Mouse (Mus musculus) limb, embryonic 13.5 days (tissue): Measurements from ENCODE around the gene Pigk. TPM values are rescaled to one million over a fixed set of nuclear protein-coding genes. Genes with fewer than 3 reads are reported as not detected.
A peak's percentile ranks its signal among the peaks of the same experiment; 100 is the strongest.

Experiments
- ATAC-seq: fragments of 200-750 bp; cut with Nextera tagmentation; 2 replicates; pipeline ENCODE4 v1.8.0; 2017; ENCODE audit warnings: low read depth, moderate number of reproducible peaks, moderate TSS enrichment; ENCODE audit not compliant: low FRiP score
- H3K27ac ChIP-seq: fragments of 300-500 bp; sonication (generic); 2 replicates; pipeline ENCODE4 v1.5.1; 2015; ENCODE audit warnings: inconsistent platforms, mild to moderate bottlenecking, moderate library complexity
- H3K27me3 ChIP-seq: fragments of 300-500 bp; sonication (generic); 2 replicates; pipeline ENCODE4 v1.6.1; 2015; ENCODE audit warnings: mild to moderate bottlenecking, inconsistent platforms
- H3K36me3 ChIP-seq: fragments of 300-500 bp; sonication (generic); 2 replicates; pipeline ENCODE4 v1.6.1; 2015; ENCODE audit warnings: inconsistent platforms, mild to moderate bottlenecking, moderate library complexity
- H3K4me1 ChIP-seq: fragments of 300-500 bp; sonication (generic); 2 replicates; pipeline ENCODE4 v1.6.1; 2015; ENCODE audit warnings: inconsistent platforms
- H3K4me2 ChIP-seq: fragments of 300-500 bp; sonication (generic); replicated peaks from 2 replicates; pipeline ENCODE4 v1.6.1; 2015; ENCODE audit warnings: inconsistent platforms, mild to moderate bottlenecking, moderate library complexity
- H3K4me3 ChIP-seq: fragments of 300-500 bp; sonication (generic); 2 replicates; pipeline ENCODE4 v1.5.1; 2015; ENCODE audit warnings: moderate library complexity, mild to moderate bottlenecking, inconsistent platforms
- H3K9ac ChIP-seq: fragments of 300-500 bp; sonication (generic); 2 replicates; pipeline ENCODE4 v1.6.1; 2015; ENCODE audit warnings: mild to moderate bottlenecking, inconsistent platforms
- H3K9me3 ChIP-seq: fragments of 300-500 bp; sonication (generic); 2 replicates; pipeline ENCODE4 v1.6.1; 2016; ENCODE audit warnings: inconsistent platforms
- WGBS: fragments of 180-500 bp; shearing (Covaris S2); methylation state at CpG from one replicate; pipeline ENCODE4 v1.1.7; 2015; 5-methylcytosine and 5-hydroxymethylcytosine counted together
- polyA plus RNA-seq: library from polyadenylated mRNA; unstranded; fragments of >200 nt; fragmentation: Nextera tagmentation; extraction: Ambion mirVana; gene quantifications from 2 replicates; pipeline ENCODE4 v1.2.1, GENCODE M21; 2015

The Pigk gene
- polyA plus RNA-seq = 52.9 and 53.3 TPM in 2 replicates

- H3K27me3 ChIP-seq = no peaks in the 10 kb centered on the region
- H3K27ac ChIP-seq = 0 out of 2 replicates have a peak within 1 kb of the TSS, but pooled peaks have one; percentile 29
- H3K36me3 ChIP-seq = no peaks in the 10 kb centered on the region
- under 1% methylated on average over 48 of the region's 48 CpGs for WGBS
- H3K9me3 ChIP-seq = no peaks in the 10 kb centered on the region
- peak; percentile 87 for ATAC-seq
- H3K4me1 ChIP-seq = peaks cover 9% of the 10 kb centered on the region
- peak within 1 kb of the TSS; percentile 83 for H3K9ac ChIP-seq
- peak within 1 kb of the TSS; percentile 77 for H3K4me2 ChIP-seq
- peak within 1 kb of the TSS; percentile 91 for H3K4me3 ChIP-seq
These were observed at the start of gene Pigk for GRCm38 (mm10) chr3:152713991-152714902. Pigk (plus strand) TSS chr3:152714100.

GRCm38 (mm10) chr3:152666991-152667355 is 46.9 kb upstream of the Pigk start:
- peak overlapping the region; percentile 69 for H3K9ac ChIP-seq
- no peak for ATAC-seq
- peak overlapping the region; percentile 63 for H3K4me3 ChIP-seq
- H3K27ac ChIP-seq = no peak overlapping the region
- no peaks in the 10 kb centered on the region for H3K36me3 ChIP-seq
- peak overlapping the region; percentile 98 for H3K4me2 ChIP-seq
- peaks cover 9% of the 10 kb centered on the region for H3K4me1 ChIP-seq
- H3K27me3 ChIP-seq = peaks cover 58% of the 10 kb centered on the region
- under 1% methylated on average over 16 of the region's 16 CpGs for WGBS
- H3K9me3 ChIP-seq = no peaks in the 10 kb centered on the region

GRCm38 (mm10) chr3:152667356-152668211 is 46.3 kb upstream of the Pigk start:
- peak overlapping the region; percentile 69 for H3K9ac ChIP-seq
- 0% methylated on average over 52 of the region's 82 CpGs for WGBS
- peak overlapping the region; percentile 98 for H3K4me2 ChIP-seq
- no peak overlapping the region for H3K27ac ChIP-seq
- peak overlapping the region; percentile 63 for H3K4me3 ChIP-seq
- ATAC-seq = peak; percentile 85
- no peaks in the 10 kb centered on the region for H3K36me3 ChIP-seq
- H3K9me3 ChIP-seq = no peaks in the 10 kb centered on the region
- peaks cover 9% of the 10 kb centered on the region for H3K4me1 ChIP-seq
- H3K27me3 ChIP-seq = peaks cover 58% of the 10 kb centered on the region

- no peaks in the 10 kb centered on the region for H3K9me3 ChIP-seq
- peak within 1 kb of the TSS; percentile 98 for H3K4me2 ChIP-seq
- peaks cover 58% of the 10 kb centered on the region for H3K27me3 ChIP-seq
- 7% methylated on average over 2 of the region's 5 CpGs for WGBS
- H3K36me3 ChIP-seq = no peaks in the 10 kb centered on the region
- H3K4me1 ChIP-seq = peaks cover 9% of the 10 kb centered on the region
- H3K27ac ChIP-seq = no peak within 1 kb of the TSS
- peak within 1 kb of the TSS; percentile 63 for H3K4me3 ChIP-seq
- peak within 1 kb of the TSS; percentile 69 for H3K9ac ChIP-seq
- peak; percentile 51; the same call in 1 of the 2 replicates for ATAC-seq
These were observed 45.7 kb upstream of the Pigk start, which contains the start of gene Ak5 for GRCm38 (mm10) chr3:152668239-152668638. Ak5 (minus strand) TSS chr3:152668360.

- 68% methylated on average over 2 of the region's 2 CpGs for WGBS
- peaks cover 9% of the 10 kb centered on the region for H3K4me1 ChIP-seq
- no peak overlapping the region for H3K27ac ChIP-seq
- H3K27me3 ChIP-seq = peaks cover 58% of the 10 kb centered on the region
- no peaks in the 10 kb centered on the region for H3K9me3 ChIP-seq
- H3K9ac ChIP-seq = no peak overlapping the region
- no peak for ATAC-seq
- H3K36me3 ChIP-seq = no peaks in the 10 kb centered on the region
- no peak overlapping the region for H3K4me2 ChIP-seq
- H3K4me3 ChIP-seq = no peak overlapping the region
These were observed 45.1 kb upstream of the Pigk start for GRCm38 (mm10) chr3:152668793-152669192.

GRCm38 (mm10) chr3:152669783-152670182 is 44.1 kb upstream of the Pigk start:
- no peak overlapping the region for H3K9ac ChIP-seq
- H3K27me3 ChIP-seq = peaks cover 52% of the 10 kb centered on the region
- peaks cover 9% of the 10 kb centered on the region for H3K4me1 ChIP-seq
- no peak for ATAC-seq
- 72% methylated on average over 3 of the region's 3 CpGs for WGBS
- no peak overlapping the region for H3K4me3 ChIP-seq
- H3K27ac ChIP-seq = no peak overlapping the region
- no peaks in the 10 kb centered on the region for H3K36me3 ChIP-seq
- no peaks in the 10 kb centered on the region for H3K9me3 ChIP-seq
- no peak overlapping the region for H3K4me2 ChIP-seq

- ATAC-seq = no peak
- Histone ChIP-seq H3K36me3 (no peaks in the 10 kb centered on the region), H3K27me3 (peaks cover 11% of the 10 kb centered on the region), H3K4me3 (no peak overlapping the region), H3K9me3 (no peaks in the 10 kb centered on the region), H3K9ac (no peak overlapping the region), H3K27ac (no peak overlapping the region), H3K4me2 (no peak overlapping the region), H3K4me1 (peaks cover 6% of the 10 kb centered on the region; the same call in 1 of the 2 replicates)
- 77% methylated on average over 6 of the region's 6 CpGs for WGBS
These were observed 39.2 kb upstream of the Pigk start for GRCm38 (mm10) chr3:152674663-152675062.

GRCm38 (mm10) chr3:152688532-152688931 is 25.4 kb upstream of the Pigk start:
- no peak for ATAC-seq

GRCm38 (mm10) chr3:152689105-152689504 is 24.8 kb upstream of the Pigk start:
- no peak overlapping the region for H3K27ac ChIP-seq
- H3K9ac ChIP-seq = no peak overlapping the region
- no peak overlapping the region for H3K4me3 ChIP-seq
- H3K27me3 ChIP-seq = no peaks in the 10 kb centered on the region
- ATAC-seq = no peak
- H3K36me3 ChIP-seq = no peaks in the 10 kb centered on the region
- H3K4me2 ChIP-seq = no peak overlapping the region
- WGBS = 81% methylated on average over 9 of the region's 9 CpGs
- no peaks in the 10 kb centered on the region for H3K4me1 ChIP-seq
- H3K9me3 ChIP-seq = no peaks in the 10 kb centered on the region

More at GRCm38 (mm10) chr3:152688532-152688931, 25.4 kb upstream of the Pigk start:
- Histone ChIP-seq H3K4me1 (no peaks in the 10 kb centered on the region), H3K9me3 (no peaks in the 10 kb centered on the region), H3K4me3 (no peak overlapping the region), H3K27ac (no peak overlapping the region), H3K9ac (no peak overlapping the region), H3K36me3 (no peaks in the 10 kb centered on the region), H3K4me2 (no peak overlapping the region), H3K27me3 (no peaks in the 10 kb centered on the region)
- WGBS = 86% methylated on average over 5 of the region's 5 CpGs

GRCm38 (mm10) chr3:152694950-152695349 is 18.9 kb upstream of the Pigk start:
- no peak overlapping the region for H3K4me3 ChIP-seq
- 88% methylated on average over 3 of the region's 3 CpGs for WGBS
- no peaks in the 10 kb centered on the region for H3K27me3 ChIP-seq
- H3K36me3 ChIP-seq = no peaks in the 10 kb centered on the region
- ATAC-seq = no peak
- H3K27ac ChIP-seq = no peak overlapping the region
- H3K9me3 ChIP-seq = no peaks in the 10 kb centered on the region
- no peak overlapping the region for H3K4me2 ChIP-seq
- no peak overlapping the region for H3K9ac ChIP-seq
- no peaks in the 10 kb centered on the region for H3K4me1 ChIP-seq

GRCm38 (mm10) chr3:152698017-152698416 is 15.9 kb upstream of the Pigk start:
- Histone ChIP-seq H3K9ac (no peak overlapping the region), H3K27me3 (no peaks in the 10 kb centered on the region), H3K4me3 (no peak overlapping the region), H3K4me2 (no peak overlapping the region), H3K4me1 (no peaks in the 10 kb centered on the region), H3K36me3 (no peaks in the 10 kb centered on the region), H3K9me3 (no peaks in the 10 kb centered on the region), H3K27ac (no peak overlapping the region)
- WGBS = 81% methylated on average over 5 of the region's 5 CpGs
- ATAC-seq = no peak

- WGBS = 20% methylated on average over 8 of the region's 8 CpGs
- H3K27ac ChIP-seq = no peak overlapping the region
- no peaks in the 10 kb centered on the region for H3K4me1 ChIP-seq
- no peak overlapping the region for H3K9ac ChIP-seq
- no peak for ATAC-seq
- H3K4me2 ChIP-seq = no peak overlapping the region
- no peaks in the 10 kb centered on the region for H3K36me3 ChIP-seq
- H3K27me3 ChIP-seq = no peaks in the 10 kb centered on the region
- H3K9me3 ChIP-seq = no peaks in the 10 kb centered on the region
- no peak overlapping the region for H3K4me3 ChIP-seq
These were observed 14.6 kb upstream of the Pigk start for GRCm38 (mm10) chr3:152699261-152699660.
